Mouse (Mus musculus) testis, adult 2 months (tissue): ENCODE measurements at regions not wholly inside any gene's neighbourhood (a gene's known extent, or its start where the extent isn't known, plus 50 kb on each side); places are given as distances from the start of the nearest gene placed in this dataset.

ENCODE experiments used
- H3K27ac ChIP-seq: fragments of 200-500 bp; 2 replicates; pipeline ENCODE4 v1.5.1; 2012; ENCODE audit warnings: low read depth, low read length; ENCODE audit not compliant: control insufficient read depth, insufficient read depth
- H3K27me3 ChIP-seq: fragments of 200-500 bp; 2 replicates; pipeline ENCODE4 v1.6.1; 2012; ENCODE audit warnings: mild to moderate bottlenecking, low read length, moderate library complexity; ENCODE audit not compliant: control insufficient read depth, insufficient read depth
- H3K36me3 ChIP-seq: fragments of 200-500 bp; 2 replicates; pipeline ENCODE4 v1.6.1; 2012; ENCODE audit warnings: mild to moderate bottlenecking, low read length; ENCODE audit not compliant: control insufficient read depth, insufficient read depth
- H3K4me1 ChIP-seq: fragments of 200-500 bp; 2 replicates; pipeline ENCODE4 v1.6.1; 2012; ENCODE audit warnings: low read length; ENCODE audit not compliant: control insufficient read depth, insufficient read depth
- H3K4me3 ChIP-seq: fragments of 200-500 bp; 2 replicates; pipeline ENCODE4 v1.5.1; 2012; ENCODE audit warnings: low read depth, mild to moderate bottlenecking, low read length, moderate library complexity, mixed read lengths; ENCODE audit not compliant: control insufficient read depth
- CTCF ChIP-seq: fragments of 200-500 bp; IDR thresholded peaks from 2 replicates; pipeline ENCODE4 v1.5.1; 2012; ENCODE audit warnings: low read depth, mild to moderate bottlenecking, inconsistent platforms, low read length, moderate library complexity; ENCODE audit not compliant: control insufficient read depth, insufficient read depth, insufficient replicate concordance
- POLR2A ChIP-seq: fragments of 200-500 bp; IDR thresholded peaks from 2 replicates; pipeline ENCODE4 v1.6.1; 2012; ENCODE audit warnings: low read depth, mild to moderate bottlenecking, inconsistent platforms, low read length, moderate library complexity; ENCODE audit not compliant: control insufficient read depth

DNA sequence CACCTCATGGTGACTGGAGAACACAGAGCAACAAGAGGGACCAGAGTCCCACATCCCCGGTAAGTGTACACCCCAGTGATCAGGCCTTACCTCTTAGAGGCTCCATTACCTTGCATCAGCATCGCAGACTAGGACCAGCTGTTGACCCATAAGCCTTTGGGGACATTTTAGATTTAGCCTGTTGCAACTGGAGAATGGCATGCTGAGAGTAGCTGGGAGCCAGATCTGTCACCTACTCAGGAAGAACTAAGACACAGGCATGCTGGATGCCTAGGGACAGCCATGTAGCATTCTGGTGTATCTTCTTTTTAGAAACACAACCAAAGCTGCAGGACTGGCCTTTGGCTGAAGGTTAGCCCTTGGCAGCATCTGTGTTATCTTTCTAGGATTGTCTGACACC lies 94.2 kb upstream of the Aldh1a3 start:
- H3K4me3 ChIP-seq = no peak overlapping the region
- no peaks in the 10 kb centered on the region for H3K27me3 ChIP-seq
- H3K27ac ChIP-seq = no peak overlapping the region
- peaks cover 7% of the 10 kb centered on the region for H3K4me1 ChIP-seq
- H3K36me3 ChIP-seq = no peaks in the 10 kb centered on the region
- TF ChIP-seq CTCF (no peak), POLR2A (no peak)

DNA sequence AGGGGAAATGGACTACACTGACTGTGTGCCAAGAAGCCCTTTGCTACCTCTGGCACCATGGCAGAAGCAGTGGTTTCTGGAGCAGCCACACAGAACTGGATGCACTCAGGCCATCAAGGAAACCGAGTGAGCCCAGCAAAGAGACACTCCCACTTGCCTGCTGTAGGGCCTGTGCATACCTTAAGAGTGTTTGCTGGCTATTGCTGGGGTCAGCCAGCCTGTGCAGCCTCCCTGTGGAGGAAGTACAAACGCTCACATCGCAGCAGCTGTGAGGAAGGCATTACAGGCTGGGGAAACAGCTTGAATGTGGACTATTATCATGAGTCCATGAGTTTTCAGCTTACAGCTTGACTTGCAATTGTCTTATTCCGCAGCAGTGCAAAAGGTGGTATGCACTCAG lies 88.8 kb upstream of the Aldh1a3 start:
- no peaks in the 10 kb centered on the region for H3K27me3 ChIP-seq
- no peak overlapping the region for H3K4me3 ChIP-seq
- H3K27ac ChIP-seq = peak overlapping the region; percentile 65
- no peaks in the 10 kb centered on the region for H3K4me1 ChIP-seq
- H3K36me3 ChIP-seq = no peaks in the 10 kb centered on the region
- no peak for TF ChIP-seq POLR2A
- TF ChIP-seq CTCF = no peak

DNA sequence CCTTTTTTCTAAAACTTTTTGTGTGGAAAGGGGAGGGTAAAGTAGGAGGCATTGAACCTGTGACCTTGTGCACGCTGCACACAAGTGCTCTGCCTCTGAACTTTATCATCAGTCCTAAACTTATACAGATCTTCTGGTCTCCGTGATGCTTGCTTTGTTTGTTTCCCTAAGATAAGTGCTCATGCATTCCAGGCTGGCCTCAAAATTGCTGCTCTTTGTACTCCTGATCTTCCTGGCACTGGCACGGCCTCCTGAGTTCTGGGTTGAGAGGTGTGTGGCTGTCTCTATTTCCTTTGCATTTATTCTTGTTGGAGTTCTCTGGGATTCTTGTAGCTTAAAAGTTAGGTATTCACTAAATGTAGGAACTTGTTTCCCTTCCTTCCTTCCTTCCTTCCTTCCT lies 86.1 kb upstream of the Aldh1a3 start:
- H3K36me3 ChIP-seq = no peaks in the 10 kb centered on the region
- TF ChIP-seq CTCF = no peak
- TF ChIP-seq POLR2A = no peak
- H3K27ac ChIP-seq = no peak overlapping the region
- no peaks in the 10 kb centered on the region for H3K27me3 ChIP-seq
- no peak overlapping the region for H3K4me3 ChIP-seq
- no peaks in the 10 kb centered on the region for H3K4me1 ChIP-seq

DNA sequence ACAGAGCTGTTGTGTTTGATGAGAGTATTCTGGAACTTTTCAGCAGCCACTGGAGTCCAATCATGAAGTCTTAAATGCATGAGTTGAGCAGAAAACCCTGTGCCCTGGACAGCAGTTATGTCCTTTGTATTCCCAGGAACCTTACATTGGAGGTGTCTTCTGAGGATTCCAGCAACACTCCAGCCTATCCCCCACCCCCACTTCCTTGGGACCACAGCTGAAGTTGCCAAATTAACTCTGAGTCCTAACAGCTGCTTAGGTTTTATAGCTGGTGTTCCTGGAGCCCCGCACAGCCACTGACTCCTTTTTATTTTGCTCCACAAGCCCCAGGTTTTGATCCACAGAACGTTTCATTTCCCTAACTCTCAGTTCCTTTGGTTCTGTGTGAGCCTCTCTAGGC lies 78.4 kb upstream of the Aldh1a3 start:
- H3K36me3 ChIP-seq = no peaks in the 10 kb centered on the region

GRCm38 (mm10) chr7:66504519-66504918 lies 77.2 kb upstream of the Aldh1a3 start:
- Histone ChIP-seq H3K4me1 (peaks cover 9% of the 10 kb centered on the region), H3K36me3 (no peaks in the 10 kb centered on the region), H3K27me3 (no peaks in the 10 kb centered on the region), H3K27ac (no peak overlapping the region), H3K4me3 (no peak overlapping the region)
- TF ChIP-seq POLR2A (no peak), CTCF (no peak)

More for the DNA sequence above, 78.4 kb upstream of the Aldh1a3 start:
- Histone ChIP-seq H3K4me1 (peaks cover 9% of the 10 kb centered on the region), H3K27me3 (no peaks in the 10 kb centered on the region), H3K4me3 (no peak overlapping the region), H3K27ac (no peak overlapping the region)
- no peak for TF ChIP-seq CTCF
- no peak for TF ChIP-seq POLR2A

DNA sequence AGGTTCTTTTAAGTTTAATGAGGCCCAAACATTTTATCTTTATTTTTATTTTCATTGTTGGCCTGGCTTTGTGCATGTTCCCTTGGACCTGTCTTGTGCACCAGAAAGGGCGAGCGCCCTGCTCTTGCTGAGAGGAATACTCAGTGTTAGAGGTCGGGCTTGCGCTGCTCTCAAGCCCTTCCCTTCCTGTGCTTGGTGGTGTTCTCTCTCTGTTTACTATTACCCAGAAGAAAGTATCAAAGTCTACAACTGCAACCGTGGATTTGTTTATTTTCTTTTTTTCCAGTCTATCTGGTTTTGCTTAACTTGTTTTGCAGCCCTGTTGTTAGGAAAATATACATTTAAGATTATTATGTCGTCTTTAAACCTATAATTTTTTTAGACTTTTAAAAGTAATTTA lies 74.1 kb upstream of the Aldh1a3 start:
- no peak overlapping the region for H3K27ac ChIP-seq
- no peak overlapping the region for H3K4me3 ChIP-seq
- no peaks in the 10 kb centered on the region for H3K36me3 ChIP-seq
- TF ChIP-seq POLR2A = no peak
- TF ChIP-seq CTCF = no peak
- no peaks in the 10 kb centered on the region for H3K27me3 ChIP-seq
- H3K4me1 ChIP-seq = peaks cover 9% of the 10 kb centered on the region

- Histone ChIP-seq H3K27ac (no peak overlapping the region), H3K36me3 (no peaks in the 10 kb centered on the region)
- TF ChIP-seq CTCF (no peak), POLR2A (no peak)
These were observed 70.2 kb upstream of the Aldh1a3 start for GRCm38 (mm10) chr7:66497480-66497879.

More at GRCm38 (mm10) chr7:66497480-66497879, 70.2 kb upstream of the Aldh1a3 start:
- Histone ChIP-seq H3K4me3 (no peak overlapping the region), H3K4me1 (peaks cover 3% of the 10 kb centered on the region), H3K27me3 (no peaks in the 10 kb centered on the region)
